Mouse (Mus musculus) hindbrain, embryonic 10.5 days (tissue): ENCODE measurements at regions not wholly inside any gene's neighbourhood (a gene's known extent, or its start where the extent isn't known, plus 50 kb on each side); places are given as distances from the start of the nearest gene placed in this dataset.

Experiments used
- DNase-seq: peaks from one replicate; pipeline ENCODE4 v3.0.0-alpha.2; 2017; ENCODE audit warnings: low spot score
- H3K27ac ChIP-seq: fragments of 300-500 bp; sonication (generic); 2 replicates; pipeline ENCODE4 v1.5.1; 2016; ENCODE audit warnings: mild to moderate bottlenecking, moderate library complexity
- H3K27me3 ChIP-seq: fragments of 300-500 bp; sonication (generic); 2 replicates; pipeline ENCODE4 v1.6.1; 2016; ENCODE audit warnings: mild to moderate bottlenecking; ENCODE audit not compliant: poor library complexity, insufficient read depth, severe bottlenecking
- H3K36me3 ChIP-seq: fragments of 300-500 bp; sonication (generic); 2 replicates; pipeline ENCODE4 v1.6.1; 2016; ENCODE audit warnings: mild to moderate bottlenecking, moderate library complexity
- H3K4me1 ChIP-seq: fragments of 300-500 bp; sonication (generic); replicated peaks from 2 replicates; pipeline ENCODE4 v1.6.1; 2016; ENCODE audit warnings: mild to moderate bottlenecking
- H3K4me3 ChIP-seq: fragments of 300-500 bp; sonication (generic); 2 replicates; pipeline ENCODE4 v1.5.1; 2016; ENCODE audit warnings: mild to moderate bottlenecking, moderate library complexity
- H3K9me3 ChIP-seq: fragments of 300-500 bp; sonication (generic); 2 replicates; pipeline ENCODE4 v1.6.1; 2016; ENCODE audit warnings: mild to moderate bottlenecking, moderate library complexity
- WGBS: fragments of 180-500 bp; shearing (Covaris S2); methylation state at CpG from one replicate; pipeline ENCODE4 v1.1.7; 2016; 5-methylcytosine and 5-hydroxymethylcytosine counted together

DNA sequence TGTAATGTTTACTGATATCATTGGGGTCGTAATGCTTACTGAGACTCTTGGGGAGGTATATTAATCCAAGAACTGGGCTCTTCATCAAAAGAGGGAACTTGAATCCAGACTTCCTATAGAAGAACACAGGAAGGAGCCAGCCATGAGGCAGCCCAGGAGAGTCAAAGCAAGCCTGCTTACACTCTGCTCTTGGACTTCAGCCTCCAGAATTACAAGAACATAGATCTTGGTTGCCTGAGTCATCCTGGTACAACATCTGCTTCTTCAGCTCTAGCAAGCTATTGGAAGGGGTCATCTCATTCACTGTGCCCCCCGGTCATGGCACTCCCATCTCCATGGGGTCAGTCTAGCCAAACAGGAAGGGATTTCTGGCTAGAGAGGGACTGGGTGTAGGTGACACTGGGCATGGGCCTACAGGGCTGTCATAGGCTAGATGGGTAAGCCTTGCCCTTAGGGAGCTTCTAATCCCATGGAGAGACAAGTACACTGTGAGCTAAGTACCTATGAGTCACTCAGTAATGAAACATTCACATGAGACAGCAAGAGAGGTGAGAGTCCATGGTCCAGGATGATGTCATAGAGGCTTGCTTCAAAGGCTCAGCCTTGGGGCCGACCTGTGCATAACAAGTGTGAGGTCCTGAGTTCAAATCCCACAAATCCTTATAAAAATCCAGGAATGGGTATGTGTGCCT is 217.1 kb downstream of the 4933412E24Rik start:
- Histone ChIP-seq H3K4me1 (0 out of 2 replicates have a peak, but pooled peaks cover 4% of the 10 kb centered on the region), H3K27ac (no peak overlapping the region), H3K9me3 (no peaks in the 10 kb centered on the region), H3K36me3 (no peaks in the 10 kb centered on the region), H3K27me3 (no peaks in the 10 kb centered on the region), H3K4me3 (no peak overlapping the region)
- DNase-seq = no peak
- 88% methylated on average over 3 of the region's 3 CpGs for WGBS

DNA sequence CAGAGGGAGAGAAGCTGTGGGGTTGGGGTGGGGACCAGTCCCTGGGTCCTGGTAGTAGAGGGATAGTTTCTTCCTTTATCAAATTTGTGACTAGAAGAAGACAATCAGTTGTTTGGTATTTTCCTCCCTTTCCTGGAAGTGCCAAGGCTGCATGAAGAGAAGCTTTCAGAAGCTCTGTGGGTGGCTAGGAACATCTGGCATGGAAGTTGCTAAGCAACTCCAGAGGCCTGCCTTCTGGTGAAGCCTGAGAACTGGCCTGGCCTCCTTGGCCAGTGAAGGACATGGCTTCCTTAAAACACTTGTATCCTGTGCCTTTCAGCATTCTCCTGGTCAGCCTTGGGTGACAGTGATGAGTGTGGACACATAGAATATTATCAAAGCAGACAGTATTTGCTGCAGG is 217.9 kb downstream of the 4933412E24Rik start:
- Histone ChIP-seq H3K4me3 (no peak overlapping the region), H3K9me3 (no peaks in the 10 kb centered on the region), H3K36me3 (no peaks in the 10 kb centered on the region), H3K27me3 (no peaks in the 10 kb centered on the region), H3K4me1 (0 out of 2 replicates have a peak, but pooled peaks cover 4% of the 10 kb centered on the region), H3K27ac (no peak overlapping the region)
- DNase-seq = no peak

DNA sequence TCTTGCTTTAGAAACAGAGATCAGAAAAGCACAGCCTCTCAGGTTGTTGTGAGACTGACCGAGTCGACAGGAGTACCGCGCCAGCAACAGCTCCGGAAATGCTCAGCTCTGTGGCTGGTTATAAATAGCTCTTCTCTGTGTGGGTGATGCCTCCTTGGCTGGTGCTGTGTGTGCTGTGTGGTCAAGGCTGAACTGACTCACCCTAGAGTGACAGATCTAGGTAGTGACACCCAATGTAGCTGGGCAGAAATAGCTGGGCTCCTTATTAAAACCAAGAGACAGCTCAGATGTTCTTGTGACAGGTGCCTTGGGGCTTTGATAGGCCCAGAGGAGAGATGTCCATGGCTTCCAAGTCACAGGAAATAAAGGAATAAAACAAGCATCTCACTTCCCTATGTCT is 220.7 kb downstream of the 4933412E24Rik start:
- WGBS = 94% methylated on average over 5 of the region's 5 CpGs
- Histone ChIP-seq H3K4me1 (0 out of 2 replicates have a peak, but pooled peaks cover 4% of the 10 kb centered on the region), H3K4me3 (no peak overlapping the region), H3K27ac (no peak overlapping the region), H3K36me3 (no peaks in the 10 kb centered on the region), H3K27me3 (no peaks in the 10 kb centered on the region), H3K9me3 (no peaks in the 10 kb centered on the region)
- no peak for DNase-seq

DNA sequence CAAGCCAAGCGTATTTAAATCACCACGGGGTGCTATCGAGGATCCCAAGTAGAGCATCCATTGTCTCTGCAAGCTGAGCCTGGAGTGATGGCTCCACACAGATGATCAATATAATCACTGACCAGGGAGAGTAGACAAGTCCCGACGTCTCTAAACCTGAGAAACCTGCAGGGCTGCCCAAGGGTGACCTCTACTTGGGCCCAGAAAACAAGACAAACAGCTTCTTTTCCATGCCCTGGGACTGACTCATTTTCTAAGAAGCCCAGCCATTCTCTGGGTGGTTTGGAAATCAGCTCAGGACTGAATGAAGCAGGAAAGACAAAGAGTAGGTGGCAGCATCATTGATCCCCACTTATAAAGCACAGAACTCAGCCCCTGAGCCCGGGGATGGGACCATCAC is 221.5 kb downstream of the 4933412E24Rik start:
- 0 out of 2 replicates have a peak, but pooled peaks cover 4% of the 10 kb centered on the region for H3K4me1 ChIP-seq
- no peaks in the 10 kb centered on the region for H3K9me3 ChIP-seq
- H3K27ac ChIP-seq = no peak overlapping the region
- 89% methylated on average over 6 of the region's 6 CpGs for whole genome bisulfite sequencing
- H3K36me3 ChIP-seq = no peaks in the 10 kb centered on the region
- DNase-seq = no peak
- no peak overlapping the region for H3K4me3 ChIP-seq
- H3K27me3 ChIP-seq = no peaks in the 10 kb centered on the region

DNA sequence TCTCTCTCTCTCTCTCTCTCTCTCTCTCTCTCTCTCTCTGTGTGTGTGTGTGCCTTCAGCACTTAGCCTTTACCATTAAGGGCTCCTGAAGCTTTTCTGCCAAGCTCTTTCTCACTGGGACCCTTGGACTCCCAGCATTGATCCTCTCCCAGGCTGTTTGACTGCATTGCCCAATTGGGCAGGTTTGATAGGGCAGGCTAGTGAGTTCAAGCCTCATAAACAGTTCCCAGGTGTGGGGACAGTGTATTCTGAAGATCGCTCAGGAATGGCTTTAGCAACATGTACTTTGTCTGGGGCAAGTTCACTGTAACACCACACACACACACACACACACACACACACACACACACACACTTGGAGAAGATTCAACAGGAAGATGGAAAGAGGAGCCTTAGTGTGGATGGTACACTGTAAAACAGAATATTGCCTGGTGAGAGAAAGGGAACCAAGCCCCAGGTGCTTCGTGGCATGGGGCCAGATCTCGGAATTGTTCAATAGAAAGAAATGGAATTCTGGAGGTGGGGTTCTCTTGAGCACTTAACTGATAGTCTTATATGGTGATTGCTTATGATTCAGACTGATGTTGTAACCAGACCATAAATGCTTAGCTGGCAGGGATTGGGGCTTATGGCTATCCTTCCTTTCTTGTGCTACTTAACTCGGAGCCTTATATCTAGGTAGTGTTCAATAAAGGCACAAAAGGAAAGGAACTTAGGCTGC is 229.5 kb downstream of the 4933412E24Rik start:
- WGBS = 88% methylated on average over 4 of the region's 4 CpGs
- H3K4me3 ChIP-seq = no peak overlapping the region
- H3K9me3 ChIP-seq = no peaks in the 10 kb centered on the region
- peaks cover 21% of the 10 kb centered on the region for H3K4me1 ChIP-seq
- DNase-seq = no peak
- H3K36me3 ChIP-seq = no peaks in the 10 kb centered on the region
- no peak overlapping the region for H3K27ac ChIP-seq
- H3K27me3 ChIP-seq = peaks cover 8% of the 10 kb centered on the region; the same call in 1 of the 2 replicates

DNA sequence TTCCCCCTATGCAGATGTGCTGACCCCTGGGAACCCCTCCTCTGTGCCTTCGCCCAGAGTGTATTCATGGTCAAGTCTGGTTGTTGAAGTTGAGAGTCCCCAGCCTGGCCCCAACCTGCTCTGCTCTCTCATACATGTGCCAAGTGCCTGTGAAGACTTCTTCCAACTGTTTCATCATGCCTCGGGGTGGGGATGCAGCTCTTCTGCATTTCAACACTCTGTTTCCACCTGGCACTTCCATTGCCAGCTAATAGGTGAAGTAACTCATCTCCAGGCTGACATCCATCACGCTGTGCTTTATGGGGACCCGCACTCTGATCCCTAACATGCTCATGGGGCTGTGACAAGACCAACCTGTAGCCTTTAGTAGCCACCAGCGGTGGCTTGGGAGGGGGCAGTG is 230.4 kb downstream of the 4933412E24Rik start:
- Histone ChIP-seq H3K4me1 (peaks cover 21% of the 10 kb centered on the region), H3K36me3 (no peaks in the 10 kb centered on the region), H3K4me3 (no peak overlapping the region), H3K9me3 (no peaks in the 10 kb centered on the region), H3K27ac (no peak overlapping the region), H3K27me3 (peaks cover 8% of the 10 kb centered on the region; the same call in 1 of the 2 replicates)
- DNase-seq = no peak
- 90% methylated on average over 5 of the region's 5 CpGs for whole genome bisulfite sequencing

DNA sequence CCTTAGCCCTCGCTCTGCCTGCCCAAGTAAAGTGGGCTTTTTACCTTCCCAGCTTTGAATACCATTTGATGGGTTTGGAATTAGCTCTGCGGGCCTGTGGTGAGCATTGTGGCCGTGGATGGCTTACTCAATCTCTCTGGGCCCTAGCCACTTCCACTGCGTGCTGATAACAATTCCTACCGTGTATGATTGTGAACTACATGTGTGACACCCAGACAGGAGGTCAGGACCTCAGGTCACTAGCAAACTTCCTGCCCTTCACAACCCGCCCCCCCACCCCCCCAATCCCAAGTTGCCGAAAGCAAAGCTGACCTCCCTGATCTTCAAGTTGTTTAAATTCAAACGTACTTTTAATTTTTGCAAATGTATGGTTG is 231.9 kb downstream of the 4933412E24Rik start:
- peaks cover 8% of the 10 kb centered on the region; the same call in 1 of the 2 replicates for H3K27me3 ChIP-seq
- H3K4me3 ChIP-seq = no peak overlapping the region
- WGBS = 52% methylated on average over 8 of the region's 8 CpGs
- H3K36me3 ChIP-seq = no peaks in the 10 kb centered on the region
- DNase-seq = peak; percentile 6
- peaks cover 21% of the 10 kb centered on the region for H3K4me1 ChIP-seq
- H3K27ac ChIP-seq = no peak overlapping the region
- H3K9me3 ChIP-seq = no peaks in the 10 kb centered on the region

DNA sequence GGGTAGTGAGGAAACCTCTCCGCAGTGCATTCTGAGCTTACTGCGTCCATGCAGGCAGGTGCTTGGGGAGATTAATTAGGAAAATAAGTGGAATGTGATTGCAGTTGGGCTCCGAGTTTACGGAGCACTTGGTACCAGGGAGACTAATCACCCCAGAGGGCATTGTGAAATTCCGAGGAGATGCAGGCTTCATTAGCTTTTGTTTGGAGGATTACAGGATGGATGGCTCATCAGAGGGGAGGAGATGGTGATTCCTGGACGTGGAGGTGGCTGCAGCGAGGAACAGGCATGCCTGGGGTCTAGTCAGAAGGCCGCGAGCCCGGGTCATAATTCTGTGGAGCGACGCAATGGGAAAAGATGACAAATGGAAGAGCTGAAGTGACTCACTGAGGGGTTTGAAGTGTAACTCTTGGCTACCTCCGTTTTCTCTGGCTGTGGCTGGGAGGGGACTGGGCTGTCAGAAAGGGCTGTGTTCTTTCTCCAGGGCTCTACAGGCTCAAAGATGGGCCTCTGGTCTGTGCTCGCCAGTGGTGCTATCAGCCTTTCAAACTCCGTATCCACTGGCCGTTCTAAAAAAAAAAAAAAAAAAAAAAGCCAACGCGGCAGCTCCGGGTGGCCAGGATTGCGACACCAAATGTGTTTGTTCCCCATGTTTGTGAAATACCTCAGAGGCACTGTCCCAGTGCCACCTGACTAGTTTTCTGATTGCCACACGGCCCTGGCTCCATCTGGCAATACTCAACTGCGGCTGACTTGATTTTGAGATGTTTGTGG is 232.4 kb downstream of the 4933412E24Rik start:
- Histone ChIP-seq H3K27ac (peak overlapping the region; percentile 50), H3K27me3 (peaks cover 8% of the 10 kb centered on the region; the same call in 1 of the 2 replicates), H3K36me3 (no peaks in the 10 kb centered on the region), H3K4me3 (peak overlapping the region; percentile 37), H3K9me3 (no peaks in the 10 kb centered on the region), H3K4me1 (peaks cover 21% of the 10 kb centered on the region)
- 15% methylated on average over 22 of the region's 22 CpGs for WGBS
- peak; percentile 15 for DNase-seq

DNA sequence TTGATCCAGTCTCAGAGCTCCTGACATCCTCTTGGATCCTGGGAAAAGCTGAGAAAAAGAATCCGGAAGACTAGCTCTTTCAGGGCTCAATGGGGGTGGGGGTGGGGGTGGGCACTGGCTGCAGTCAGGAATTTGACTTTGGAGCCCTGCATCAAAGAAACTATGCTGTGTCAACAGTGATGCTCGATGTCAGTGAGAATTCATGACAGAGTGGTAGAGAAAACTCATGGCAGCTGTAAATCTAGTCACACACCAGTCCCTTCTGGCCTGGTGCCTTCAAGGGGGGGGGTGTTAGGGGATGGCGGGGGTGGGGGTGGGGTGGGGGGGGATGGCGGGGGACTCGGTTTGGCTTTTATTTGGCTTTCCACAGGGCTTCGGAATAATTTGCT is 233.0 kb downstream of the 4933412E24Rik start:
- Histone ChIP-seq H3K9me3 (no peaks in the 10 kb centered on the region), H3K27me3 (peaks cover 8% of the 10 kb centered on the region; the same call in 1 of the 2 replicates), H3K4me1 (peaks cover 21% of the 10 kb centered on the region), H3K27ac (no peak overlapping the region), H3K4me3 (peak overlapping the region; percentile 37), H3K36me3 (no peaks in the 10 kb centered on the region)
- peak; percentile 21 for DNase-seq
- WGBS = 7% methylated on average over 6 of the region's 6 CpGs

DNA sequence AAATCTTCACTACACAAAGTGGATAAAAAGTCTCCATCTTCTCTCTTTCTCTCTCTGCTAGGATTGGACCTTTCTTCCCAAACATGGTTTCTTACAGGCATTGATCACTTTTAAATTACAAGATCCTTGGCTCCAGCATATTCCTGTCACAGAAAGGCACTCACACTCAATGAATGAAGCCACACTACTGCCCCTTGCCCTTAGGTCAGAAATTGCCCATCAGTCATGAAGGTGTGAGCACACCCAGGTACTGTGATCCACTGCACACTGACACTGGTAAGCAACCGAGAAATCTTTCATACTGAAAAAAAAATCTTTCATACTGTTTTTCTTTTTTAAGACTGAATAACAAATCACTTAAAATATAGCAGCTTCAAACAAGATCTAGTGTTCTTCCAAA is 235.9 kb downstream of the 4933412E24Rik start:
- no peaks in the 10 kb centered on the region for H3K36me3 ChIP-seq
- no peak overlapping the region for H3K27ac ChIP-seq
- H3K4me1 ChIP-seq = peaks cover 21% of the 10 kb centered on the region
- H3K27me3 ChIP-seq = peaks cover 8% of the 10 kb centered on the region; the same call in 1 of the 2 replicates
- no peak for DNase-seq
- H3K9me3 ChIP-seq = no peaks in the 10 kb centered on the region
- no peak overlapping the region for H3K4me3 ChIP-seq
- 92% methylated on average over 1 of the region's 1 CpGs for WGBS

DNA sequence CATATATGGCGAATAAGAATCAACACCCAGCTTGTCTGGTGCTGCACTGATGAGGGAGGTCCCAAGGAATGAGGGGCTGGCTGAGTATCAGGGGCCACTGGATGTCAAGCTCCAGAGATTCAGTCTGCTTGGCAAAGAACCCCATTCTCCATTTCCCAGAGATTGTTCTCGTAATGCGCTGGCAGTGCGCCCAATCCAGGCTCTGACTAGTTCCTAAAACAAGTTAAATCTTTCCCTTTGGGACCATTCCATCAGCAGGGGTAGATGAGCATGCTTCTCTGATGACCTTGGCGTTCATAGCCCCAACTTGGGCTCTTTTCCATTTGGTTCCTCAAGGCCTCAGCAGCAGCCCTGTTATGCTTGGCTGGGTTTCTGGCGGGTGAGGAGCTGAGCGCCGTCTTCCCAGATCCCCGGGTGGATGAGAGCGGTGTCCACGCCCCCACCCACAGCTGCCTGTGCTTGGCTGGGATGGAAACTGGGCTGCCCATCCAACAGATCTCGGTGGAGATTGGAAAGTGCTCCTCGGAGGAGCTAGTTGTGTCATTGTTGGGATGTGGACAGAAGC is 239.0 kb downstream of the 4933412E24Rik start:
- WGBS = 91% methylated on average over 13 of the region's 13 CpGs
- DNase-seq = no peak

DNA sequence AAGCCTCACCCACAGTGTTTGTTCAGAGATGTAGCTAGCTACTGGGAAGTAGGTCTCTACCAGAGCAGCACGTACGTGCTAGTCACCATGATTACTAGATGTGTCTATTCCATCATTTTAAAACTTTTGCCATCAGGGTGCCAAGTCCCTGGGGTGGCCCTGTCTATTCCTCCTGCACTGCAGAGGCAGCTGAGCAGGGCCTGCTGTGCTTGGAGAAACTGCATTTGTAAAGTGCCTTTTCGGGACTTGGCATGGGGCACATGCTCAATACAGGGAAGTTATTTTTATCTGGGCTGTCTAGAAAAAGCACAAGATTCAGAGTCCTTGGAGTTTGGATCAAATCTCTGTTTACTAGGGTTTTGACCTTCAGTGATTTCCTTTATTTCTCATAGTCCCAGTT is 240.6 kb downstream of the 4933412E24Rik start:
- no peak for DNase-seq

More for the DNA sequence above, 239.0 kb downstream of the 4933412E24Rik start:
- Histone ChIP-seq H3K9me3 (no peaks in the 10 kb centered on the region), H3K4me1 (no peaks in the 10 kb centered on the region), H3K27me3 (0 out of 2 replicates have a peak, but pooled peaks cover 1% of the 10 kb centered on the region), H3K4me3 (no peak overlapping the region), H3K36me3 (no peaks in the 10 kb centered on the region), H3K27ac (no peak overlapping the region)

More for the DNA sequence above, 240.6 kb downstream of the 4933412E24Rik start:
- no peaks in the 10 kb centered on the region for H3K4me1 ChIP-seq
- 91% methylated on average over 3 of the region's 3 CpGs for WGBS
- H3K9me3 ChIP-seq = peaks cover 7% of the 10 kb centered on the region; the same call in 1 of the 2 replicates
- no peak overlapping the region for H3K4me3 ChIP-seq
- H3K27ac ChIP-seq = no peak overlapping the region
- H3K36me3 ChIP-seq = no peaks in the 10 kb centered on the region
- H3K27me3 ChIP-seq = no peaks in the 10 kb centered on the region
